Mouse (Mus musculus) cortical plate, adult 2 months (tissue): ENCODE data around the gene Dnm1.

Experiments used
- CTCF ChIP-seq: fragments of 200-500 bp; IDR thresholded peaks from 2 replicates; pipeline ENCODE4 v1.5.1; 2011; ENCODE audit warnings: mild to moderate bottlenecking, control low read depth, low read length; ENCODE audit not compliant: insufficient read depth; ENCODE audit errors: extremely low read depth
- POLR2A ChIP-seq: fragments of 200-500 bp; IDR thresholded peaks from 2 replicates; pipeline ENCODE4 v1.6.1; 2011; ENCODE audit warnings: mild to moderate bottlenecking, low read length, control low read depth; ENCODE audit not compliant: insufficient read depth; ENCODE audit errors: extremely low read depth

DNA sequence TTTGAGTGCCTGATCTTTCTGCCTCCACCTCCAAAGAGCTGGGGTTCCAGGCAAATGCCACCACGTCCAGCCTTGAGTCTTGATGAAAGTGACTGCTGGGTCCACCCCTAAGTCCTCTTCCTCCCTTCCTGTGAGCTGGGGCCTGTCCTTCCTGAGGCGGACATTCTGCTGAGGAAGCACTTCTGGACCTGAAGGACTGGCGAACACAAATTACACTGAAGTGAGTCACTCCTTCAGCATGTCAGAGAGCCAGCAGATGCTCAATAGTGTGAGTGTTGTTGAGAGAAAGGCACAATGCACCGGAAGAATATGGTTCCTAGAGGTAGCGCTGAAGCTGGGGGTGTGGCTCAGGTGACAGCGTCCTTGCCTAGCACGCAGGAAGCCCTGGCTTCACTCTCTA is 27.8 kb downstream of the Dnm1 start:
- TF ChIP-seq CTCF = no peak
- no peak for TF ChIP-seq POLR2A
